Comparison of ENCODE assay signal across 18 mouse cellular contexts in the genomic region with DNA sequence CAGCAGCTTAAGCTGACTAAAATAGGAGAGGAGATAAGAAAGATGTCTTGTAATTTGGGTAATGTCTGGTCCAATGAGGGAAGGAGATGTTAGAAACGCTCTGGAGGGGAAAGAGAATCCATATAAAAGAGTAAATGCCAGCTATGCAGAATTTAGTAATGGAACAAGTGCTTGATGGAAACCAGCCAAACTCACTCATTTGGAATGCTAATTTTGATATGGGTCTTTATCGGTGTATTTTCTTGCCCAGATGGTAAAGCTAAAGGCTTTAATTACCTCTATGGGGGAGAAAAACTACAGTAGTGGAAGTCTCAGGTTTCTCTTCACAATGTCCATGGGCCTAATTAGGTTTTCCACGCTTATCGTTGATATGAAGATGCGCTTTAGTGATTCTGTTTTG.
A peak's percentile ranks its signal among the peaks of the same experiment; 100 is the strongest.
DNase-seq lines count a peak whose midpoint lies in the region; ATAC-seq lines count a peak whose summit lies in the region.
"Had no signal": no experiment of that assay in that cellular context is flagged by ENCODE, and none has a peak within 500 bp of the region (broad histone marks: within the 10 kb centered on the region; RNA-seq: fewer than 3 reads in every experiment).

No protein-coding gene starts in this region.

- H3K27me3 ChIP-seq in forebrain, embryonic 12.5 days: no peaks in the 10 kb centered on the region
- H3K27me3 ChIP-seq in forebrain, embryonic 11.5 days (ENCODE audit: control insufficient read depth, insufficient read depth, low read length): no peaks in the 10 kb centered on the region
- H3K27me3 ChIP-seq in limb, embryonic 13.5 days: no peaks in the 10 kb centered on the region
- no peaks in the 10 kb centered on the region for H3K27me3 ChIP-seq in limb, embryonic 10.5 days (ENCODE audit: low read depth, poor library complexity, severe bottlenecking)
- H3K27me3 ChIP-seq in neural tube, embryonic 15.5 days (replicated peaks): no peaks in the 10 kb centered on the region
- H3K27me3 ChIP-seq: embryonic facial prominence, embryonic 15.5 days; heart, embryonic 13.5 days; hindbrain, embryonic 15.5 days had no signal

- 45% methylated on average over 5 of the region's 5 CpGs for WGBS in forebrain, embryonic 12.5 days
- 70% methylated on average over 5 of the region's 5 CpGs for WGBS in forebrain, embryonic 11.5 days
- 57% methylated on average over 5 of the region's 5 CpGs for WGBS in limb, embryonic 13.5 days
- 89% methylated on average over 5 of the region's 5 CpGs for WGBS in limb, embryonic 10.5 days
- 39% methylated on average over 5 of the region's 5 CpGs for WGBS in neural tube, embryonic 15.5 days

- no peak for DNase-seq in forebrain, embryonic 11.5 days (ENCODE audit: low spot score)
- no peak for DNase-seq in limb, embryonic 10.5 days (ENCODE audit: low spot score)
- DNase-seq in neural tube, embryonic 10.5 days (ENCODE audit: extremely low spot score, low spot score): no peak
- DNase-seq in spleen, postnatal 4 days (ENCODE audit: low spot score in 2 of 2): no peak
- DNase-seq: adrenal gland, postnatal 10 days; cerebellum, adult 11-12 months; cerebellum, adult 9-10 months; cerebellum, postnatal 36 days; gastrocnemius, adult 2 months; gastrocnemius, postnatal 25 days; heart, postnatal 36 days had no signal

- H3K4me2 ChIP-seq in forebrain, embryonic 12.5 days: no peak overlapping the region
- H3K4me2 ChIP-seq in forebrain, embryonic 11.5 days (ENCODE audit: low read depth, low read length, severe bottlenecking): no peak overlapping the region
- H3K4me2 ChIP-seq in limb, embryonic 13.5 days (replicated peaks): no peak overlapping the region
- H3K4me2 ChIP-seq in neural tube, embryonic 15.5 days: no peak overlapping the region
- H3K4me2 ChIP-seq: embryonic facial prominence, embryonic 15.5 days; heart, embryonic 13.5 days; hindbrain, embryonic 15.5 days had no signal

- H3K9me3 ChIP-seq in forebrain, embryonic 12.5 days: no peaks in the 10 kb centered on the region
- H3K9me3 ChIP-seq in forebrain, embryonic 11.5 days (ENCODE audit: control insufficient read depth, low read length): no peaks in the 10 kb centered on the region
- no peaks in the 10 kb centered on the region for H3K9me3 ChIP-seq in limb, embryonic 13.5 days
- no peaks in the 10 kb centered on the region for H3K9me3 ChIP-seq in limb, embryonic 10.5 days (replicated peaks)
- H3K9me3 ChIP-seq in neural tube, embryonic 15.5 days (replicated peaks): no peaks in the 10 kb centered on the region
- H3K9me3 ChIP-seq: embryonic facial prominence, embryonic 15.5 days; heart, embryonic 13.5 days; hindbrain, embryonic 15.5 days had no signal

- H3K4me1 ChIP-seq in forebrain, embryonic 12.5 days: peaks cover 14% of the 10 kb centered on the region; the same call in 1 of the 2 replicates
- H3K4me1 ChIP-seq in forebrain, embryonic 11.5 days (replicated peaks; ENCODE audit: control insufficient read depth, insufficient read depth, low read length): no peaks in the 10 kb centered on the region
- 0 out of 2 replicates have a peak, but pooled peaks cover 4% of the 10 kb centered on the region for H3K4me1 ChIP-seq in limb, embryonic 13.5 days
- H3K4me1 ChIP-seq in limb, embryonic 10.5 days: no peaks in the 10 kb centered on the region
- H3K4me1 ChIP-seq in neural tube, embryonic 15.5 days: peaks cover 6% of the 10 kb centered on the region
- H3K4me1 ChIP-seq: embryonic facial prominence, embryonic 15.5 days had no signal

- no peak overlapping the region for H3K4me3 ChIP-seq in forebrain, embryonic 12.5 days (replicated peaks)
- H3K4me3 ChIP-seq in forebrain, embryonic 11.5 days (ENCODE audit: low read depth, low read length): no peak overlapping the region
- H3K4me3 ChIP-seq in limb, embryonic 13.5 days: no peak overlapping the region
- no peak overlapping the region for H3K4me3 ChIP-seq in limb, embryonic 10.5 days
- no peak overlapping the region for H3K4me3 ChIP-seq in neural tube, embryonic 15.5 days (replicated peaks)
- H3K4me3 ChIP-seq: embryonic facial prominence, embryonic 15.5 days; erythroblast, embryonic 14.5 days; gastrocnemius, adult 2 months; heart, embryonic 13.5 days; hindbrain, embryonic 15.5 days had no signal

- no peak for ATAC-seq in forebrain, embryonic 12.5 days (ENCODE audit: low FRiP score)
- no peak for ATAC-seq in forebrain, embryonic 11.5 days (replicated peaks; ENCODE audit: low FRiP score)
- ATAC-seq in limb, embryonic 13.5 days (ENCODE audit: low FRiP score, low read depth): peak; percentile 32; the same call in 1 of the 2 replicates
- peak; percentile 45; the same call in 1 of the 2 replicates for ATAC-seq in neural tube, embryonic 15.5 days (ENCODE audit: low FRiP score)

- H3K36me3 ChIP-seq in forebrain, embryonic 12.5 days (replicated peaks): no peaks in the 10 kb centered on the region
- no peaks in the 10 kb centered on the region for H3K36me3 ChIP-seq in forebrain, embryonic 11.5 days (ENCODE audit: control insufficient read depth, insufficient read depth, low read length)
- H3K36me3 ChIP-seq in limb, embryonic 13.5 days: no peaks in the 10 kb centered on the region
- H3K36me3 ChIP-seq in limb, embryonic 10.5 days: no peaks in the 10 kb centered on the region
- H3K36me3 ChIP-seq in neural tube, embryonic 15.5 days: no peaks in the 10 kb centered on the region
- H3K36me3 ChIP-seq: embryonic facial prominence, embryonic 15.5 days; heart, embryonic 13.5 days; hindbrain, embryonic 15.5 days had no signal

- no peak overlapping the region for H3K9ac ChIP-seq in forebrain, embryonic 12.5 days
- H3K9ac ChIP-seq in forebrain, embryonic 11.5 days (ENCODE audit: low read length): no peak overlapping the region
- no peak overlapping the region for H3K9ac ChIP-seq in limb, embryonic 13.5 days
- H3K9ac ChIP-seq in neural tube, embryonic 15.5 days (replicated peaks): no peak overlapping the region
- H3K9ac ChIP-seq: embryonic facial prominence, embryonic 15.5 days; heart, embryonic 13.5 days; hindbrain, embryonic 15.5 days had no signal

- 0 out of 2 replicates have a peak overlapping the region, but pooled peaks have one; percentile 3 for H3K27ac ChIP-seq in forebrain, embryonic 12.5 days
- H3K27ac ChIP-seq in forebrain, embryonic 11.5 days (ENCODE audit: low read depth, low read length): no peak overlapping the region
- no peak overlapping the region for H3K27ac ChIP-seq in limb, embryonic 13.5 days
- no peak overlapping the region for H3K27ac ChIP-seq in limb, embryonic 10.5 days
- no peak overlapping the region for H3K27ac ChIP-seq in neural tube, embryonic 15.5 days (replicated peaks)
- H3K27ac ChIP-seq: embryonic facial prominence, embryonic 15.5 days; gastrocnemius, adult 2 months; heart, embryonic 13.5 days; hindbrain, embryonic 15.5 days had no signal

Comparison
In these comparisons a context has a peak if more than half of its experiments do, and no peak if none do; other contexts are left out.
1. ATAC-seq: peak in limb, embryonic 13.5 days (single experiment) and neural tube, embryonic 15.5 days (single experiment); none in forebrain, embryonic 12.5 days (single experiment) and forebrain, embryonic 11.5 days (single experiment).